Mouse (Mus musculus): ENCODE results near the gene Wrap73. TPM values are rescaled to one million over a fixed set of nuclear protein-coding genes. Genes with fewer than 3 reads are reported as not detected.

The Wrap73 gene
- 10 to 100 TPM; 15.2 to 19.1 TPM for total RNA-seq (2021)
- long read RNA-seq, experiment 1, transcript Wrap73-201 (12 exons, 1,598 nt) = major isoform, 25 of 32 reads
- long read RNA-seq, experiment 1, partial matches to known transcripts = 6 of 32 reads
- long read RNA-seq, experiment 1, other reads (novel, unspliced or antisense) = 1 of 32 reads
- long read RNA-seq, experiment 2, transcript Wrap73-201 (12 exons, 1,598 nt) = major isoform, 8 of 10 reads
- long read RNA-seq, experiment 2, partial matches to known transcripts = 2 of 10 reads
- long read RNA-seq, experiment 2, other reads (novel, unspliced or antisense) = 0 of 10 reads

DNA sequence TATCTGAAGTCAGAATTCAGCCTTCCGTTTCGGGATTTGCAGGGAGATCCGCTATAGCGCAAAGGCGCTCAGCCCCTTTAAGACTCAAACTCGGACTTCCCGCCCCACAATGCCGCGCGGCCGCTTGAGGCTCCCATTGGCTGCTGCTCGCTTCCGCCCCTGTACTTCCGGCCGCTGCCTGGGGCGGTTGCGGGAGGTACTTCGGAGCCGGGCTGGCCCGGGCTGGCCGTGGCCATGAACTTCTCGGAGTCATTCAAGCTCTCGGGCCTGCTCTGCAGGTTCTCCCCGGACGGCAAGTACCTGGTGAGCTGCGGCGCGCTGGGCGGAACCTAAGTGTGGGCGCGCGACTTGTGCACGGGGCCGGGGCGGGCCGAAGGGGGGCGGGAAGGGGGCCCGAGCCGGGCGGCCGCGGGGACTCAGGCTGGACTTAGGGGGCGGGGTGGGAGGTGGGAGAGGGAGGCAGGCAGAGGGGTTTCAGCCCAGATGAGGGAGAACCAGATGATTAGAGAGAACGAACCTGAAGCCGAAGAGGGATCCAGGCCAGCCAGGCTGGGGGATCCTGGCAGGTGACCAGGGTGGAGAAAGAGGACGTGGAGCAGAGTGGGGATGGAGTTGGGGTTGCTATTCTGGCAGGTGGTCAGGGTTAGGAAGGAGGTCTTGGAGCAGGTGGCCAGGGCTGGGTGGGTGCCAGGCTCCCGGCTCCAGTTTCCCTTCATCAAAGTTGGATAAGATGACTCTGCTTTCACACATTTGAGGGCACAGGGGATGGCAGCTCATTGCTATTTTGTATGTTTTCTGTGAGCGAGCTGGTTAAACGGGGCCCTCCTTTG, at the start of gene Wrap73:
TSS of gene Wrap73 (plus strand) at position 162 of the 830 bp plus-strand sequence.
- peak; percentile 93 for DNase-seq

- DNase-seq = peak; percentile 50
These were observed 49.0 kb upstream of the Wrap73 start for GRCm38 (mm10) chr4:154093210-154093609.

DNA sequence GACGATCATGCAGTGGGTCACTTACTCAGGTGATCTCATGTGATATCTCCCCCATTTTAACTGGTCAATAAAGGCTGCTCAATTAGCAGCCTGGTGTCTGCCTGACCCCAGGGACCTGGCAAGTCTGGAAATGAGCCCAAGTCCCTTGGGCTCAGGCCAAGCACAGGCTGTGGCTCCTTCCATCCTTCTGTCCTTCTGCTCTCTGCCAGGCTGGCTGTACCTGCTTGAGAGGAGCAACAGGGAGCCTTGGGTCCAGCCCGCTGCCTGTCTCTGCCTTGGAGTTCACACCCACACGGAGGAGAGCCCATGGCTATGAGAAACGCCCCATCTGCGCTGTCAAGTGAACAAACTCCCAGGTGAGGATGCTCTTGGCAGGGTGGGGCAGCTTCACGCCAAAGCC, 46.1 kb upstream of the Wrap73 start:
- DNase-seq = no peak

GRCm38 (mm10) chr4:154099361-154099760, 42.8 kb upstream of the Wrap73 start:
- no peak for DNase-seq

- no peak for DNase-seq
These were observed 38.8 kb upstream of the Wrap73 start for GRCm38 (mm10) chr4:154103386-154103785.

GRCm38 (mm10) chr4:154103912-154104311, 38.3 kb upstream of the Wrap73 start:
- DNase-seq = no peak

GRCm38 (mm10) chr4:154105381-154106001, 36.7 kb upstream of the Wrap73 start:
- DNase-seq = peak; percentile 70

- no peak for DNase-seq
These were observed 35.6 kb upstream of the Wrap73 start for GRCm38 (mm10) chr4:154106497-154107061.

- DNase-seq = no peak
These were observed 32.8 kb upstream of the Wrap73 start for GRCm38 (mm10) chr4:154109216-154109849.

GRCm38 (mm10) chr4:154109850-154110243, 32.3 kb upstream of the Wrap73 start:
- no peak for DNase-seq

- peak; percentile 59 for DNase-seq
These were observed 25.8 kb upstream of the Wrap73 start for GRCm38 (mm10) chr4:154116421-154116820.

- no peak for DNase-seq
These were observed 23.4 kb upstream of the Wrap73 start for GRCm38 (mm10) chr4:154118782-154119181.

DNA sequence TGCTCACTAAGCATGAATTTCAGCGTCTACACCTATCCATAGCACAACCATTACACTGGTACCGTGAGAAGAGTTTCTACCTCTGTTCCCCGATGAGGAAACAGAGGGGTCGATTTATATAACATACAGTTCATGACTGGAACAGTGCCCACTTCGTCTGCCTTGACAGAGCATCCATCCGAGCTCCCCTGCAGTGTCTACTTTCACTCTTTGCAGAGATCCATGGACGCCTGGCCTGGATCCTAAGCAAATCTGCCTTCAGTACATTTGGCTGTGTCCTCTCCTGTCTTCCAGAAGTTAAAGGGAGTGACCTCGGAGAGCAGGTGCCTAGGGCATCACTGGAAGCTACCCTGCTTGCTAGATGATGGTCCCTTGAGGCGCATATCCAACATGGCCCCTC, 23.0 kb upstream of the Wrap73 start:
- DNase-seq = no peak

DNA sequence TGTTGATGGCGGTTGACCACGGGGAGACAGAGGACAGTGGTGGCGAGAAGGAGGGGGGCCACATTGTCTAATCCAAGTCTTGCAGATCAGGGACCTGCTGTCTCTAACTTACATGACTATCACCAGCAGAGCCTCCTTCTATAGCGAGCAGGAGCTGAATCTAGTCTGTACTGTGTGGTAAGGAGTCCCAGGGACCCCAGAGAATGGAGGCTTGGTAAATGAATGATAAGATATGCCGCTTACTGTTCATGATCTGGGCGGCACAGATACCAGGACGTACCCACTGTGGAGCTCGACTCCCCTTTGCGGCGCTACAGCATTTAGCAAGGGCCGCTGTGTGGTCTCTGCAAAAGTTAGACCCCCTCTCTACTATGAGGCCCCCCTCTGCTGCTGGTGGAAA, 20.4 kb upstream of the Wrap73 start:
- no peak for DNase-seq

DNA sequence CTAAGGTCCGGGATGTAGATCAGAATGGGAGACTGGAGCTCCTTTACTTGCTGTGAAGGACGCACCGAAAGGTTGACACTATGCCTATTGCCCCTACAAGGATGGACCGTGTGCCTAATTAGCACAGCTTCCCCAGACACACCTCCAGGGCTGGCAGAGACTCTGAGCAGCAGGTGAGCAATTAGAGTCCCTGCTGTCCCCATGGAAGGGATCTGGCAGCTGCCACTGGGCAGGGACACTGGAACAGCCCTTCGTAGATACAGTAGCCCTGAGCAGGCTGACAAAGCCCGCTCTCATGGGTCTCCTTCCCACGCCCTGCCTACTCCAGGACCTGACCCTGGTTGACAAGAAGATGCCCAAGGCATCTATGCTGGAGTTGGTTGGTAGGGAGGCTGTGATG, 19.8 kb upstream of the Wrap73 start:
- DNase-seq = no peak

DNA sequence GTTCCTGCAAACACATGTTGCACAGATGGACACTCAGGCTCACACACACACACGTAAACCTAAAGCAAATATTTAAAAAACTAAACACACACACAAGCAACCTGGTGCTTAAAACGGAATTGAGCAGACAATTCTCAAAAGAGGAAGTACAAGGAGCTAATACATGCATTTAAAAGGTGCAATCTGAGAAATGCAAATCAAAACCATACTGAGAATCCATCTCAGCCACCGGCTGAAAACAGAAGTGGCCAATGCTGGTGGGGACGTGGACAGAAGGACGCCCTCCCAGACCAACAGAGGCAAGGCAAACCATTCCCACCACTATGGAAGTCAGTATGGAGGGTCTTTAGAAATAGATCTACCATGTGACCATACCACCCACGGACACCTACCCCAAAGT, 18.6 kb upstream of the Wrap73 start:
- DNase-seq = no peak

DNA sequence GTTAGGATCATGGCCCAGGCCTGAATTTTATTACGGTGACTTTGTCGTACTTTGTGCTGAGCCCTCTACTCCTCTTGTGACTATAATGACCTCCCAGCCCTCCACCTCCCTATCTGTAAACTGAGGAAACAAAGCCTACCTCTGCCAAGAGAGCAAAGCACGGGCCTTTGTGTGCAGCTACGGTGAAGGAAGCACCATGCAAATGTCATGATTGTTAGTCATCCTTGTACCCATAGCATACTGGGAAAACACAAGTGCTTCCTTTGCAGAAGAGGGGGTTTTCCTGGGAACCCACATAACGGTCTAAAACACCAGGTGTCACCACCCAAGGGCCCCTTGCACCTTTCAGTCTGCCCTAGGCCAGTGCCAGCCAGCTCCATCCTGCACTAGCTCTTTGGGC, 17.0 kb upstream of the Wrap73 start:
- DNase-seq = no peak

DNA sequence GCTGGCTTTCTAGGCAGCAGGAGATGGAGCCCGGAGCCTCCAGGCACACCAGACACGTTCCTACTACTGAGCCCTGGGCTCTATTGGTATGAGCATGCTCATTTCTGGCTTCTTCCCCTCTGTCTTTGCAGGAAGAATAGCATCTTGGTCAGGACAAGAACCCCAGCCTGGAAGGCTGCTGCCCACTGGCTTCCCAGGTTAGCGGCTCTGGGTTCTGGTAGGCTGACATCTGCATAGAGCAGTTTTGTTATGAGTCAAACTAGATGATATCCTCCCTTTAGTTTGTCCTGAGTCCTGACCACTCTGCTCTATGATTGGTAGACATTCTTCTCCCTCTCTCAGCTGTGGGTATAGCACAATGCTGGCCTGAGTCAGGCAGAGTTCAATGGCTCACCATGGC, 14.9 kb upstream of the Wrap73 start:
- no peak for DNase-seq

DNA sequence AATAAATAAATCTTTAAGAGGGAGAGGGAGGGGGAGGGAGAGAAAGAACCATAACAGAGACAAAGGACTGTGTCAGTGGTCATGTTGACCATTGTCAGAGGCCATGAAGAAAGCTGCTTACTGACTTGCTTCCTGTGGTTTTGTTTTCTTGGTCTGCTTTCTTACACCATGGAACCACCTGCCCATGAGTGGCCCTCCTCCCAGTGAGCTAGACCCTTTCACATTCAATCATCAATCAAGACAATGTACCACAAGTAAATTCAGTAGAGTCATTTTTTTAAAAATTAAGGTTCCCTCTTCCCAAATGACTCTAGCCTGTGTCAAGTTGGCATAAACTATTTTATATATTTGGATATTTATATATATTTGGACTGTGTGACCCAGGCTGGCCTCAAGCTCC, 12.2 kb upstream of the Wrap73 start:
- no peak for DNase-seq

- DNase-seq = no peak
These were observed 10.3 kb upstream of the Wrap73 start for GRCm38 (mm10) chr4:154131894-154132293.

- no peak for DNase-seq
These were observed 7.4 kb upstream of the Wrap73 start for GRCm38 (mm10) chr4:154134803-154135202.

GRCm38 (mm10) chr4:154137139-154137538, 5.0 kb upstream of the Wrap73 start:
- no peak for DNase-seq
